19 mouse cellular contexts compared by ENCODE assay signal in genomic region chr5:44386176-44386575, GRCm38 (mm10).
A peak's percentile ranks its signal among the peaks of the same experiment; 100 is the strongest.
DNase-seq lines count a peak whose midpoint lies in the region; ATAC-seq lines count a peak whose summit lies in the region.
"Had no signal": no experiment of that assay in that cellular context is flagged by ENCODE, and none has a peak within 500 bp of the region (broad histone marks: within the 10 kb centered on the region; RNA-seq: fewer than 3 reads in every experiment).

No protein-coding gene starts in this region.

- WGBS in forebrain, embryonic 16.5 days, result 52% methylated on average over 6 of the region's 6 CpGs
- WGBS in forebrain, embryonic 13.5 days, result 46% methylated on average over 6 of the region's 6 CpGs
- 19% methylated on average over 6 of the region's 6 CpGs for WGBS in limb, embryonic 11.5 days

- H3K9me3 ChIP-seq in forebrain, embryonic 16.5 days (ENCODE audit: control insufficient read depth, low read length), result no peaks in the 10 kb centered on the region
- no peaks in the 10 kb centered on the region for H3K9me3 ChIP-seq in forebrain, embryonic 13.5 days (replicated peaks)
- H3K9me3 ChIP-seq in limb, embryonic 11.5 days (ENCODE audit: control insufficient read depth, low read length), result no peaks in the 10 kb centered on the region
- H3K9me3 ChIP-seq: forebrain, embryonic 15.5 days; heart, embryonic 15.5 days; midbrain, embryonic 15.5 days; neural tube, embryonic 12.5 days; stomach, embryonic 15.5 days had no signal

- no peaks in the 10 kb centered on the region for H3K36me3 ChIP-seq in forebrain, embryonic 16.5 days (ENCODE audit: control insufficient read depth, insufficient read depth)
- H3K36me3 ChIP-seq in forebrain, embryonic 13.5 days (ENCODE audit: poor library complexity, severe bottlenecking), result no peaks in the 10 kb centered on the region
- H3K36me3 ChIP-seq in limb, embryonic 11.5 days (ENCODE audit: control insufficient read depth, insufficient read depth, low read length), result no peaks in the 10 kb centered on the region
- H3K36me3 ChIP-seq: forebrain, embryonic 15.5 days; heart, embryonic 15.5 days; midbrain, embryonic 15.5 days; neural tube, embryonic 12.5 days; stomach, embryonic 15.5 days had no signal

- H3K4me1 ChIP-seq in forebrain, embryonic 16.5 days (replicated peaks; ENCODE audit: control insufficient read depth, insufficient read depth, low read length), result no peaks in the 10 kb centered on the region
- no peaks in the 10 kb centered on the region; the same call in 1 of the 2 replicates for H3K4me1 ChIP-seq in forebrain, embryonic 13.5 days
- 0 out of 2 replicates have a peak, but pooled peaks cover 2% of the 10 kb centered on the region for H3K4me1 ChIP-seq in limb, embryonic 11.5 days (ENCODE audit: control insufficient read depth, insufficient read depth, low read length)
- H3K4me1 ChIP-seq: forebrain, embryonic 15.5 days; heart, embryonic 15.5 days; neural tube, embryonic 12.5 days; stomach, embryonic 15.5 days had no signal

- no peak overlapping the region for H3K4me3 ChIP-seq in forebrain, embryonic 16.5 days (replicated peaks; ENCODE audit: low read length)
- H3K4me3 ChIP-seq in forebrain, embryonic 13.5 days, result no peak overlapping the region
- no peak overlapping the region for H3K4me3 ChIP-seq in limb, embryonic 11.5 days (ENCODE audit: low read depth, low read length)
- H3K4me3 ChIP-seq: forebrain, embryonic 15.5 days; heart, embryonic 15.5 days; midbrain, embryonic 15.5 days; neural tube, embryonic 12.5 days; stomach, embryonic 15.5 days had no signal

- no peak overlapping the region for H3K9ac ChIP-seq in forebrain, embryonic 16.5 days (replicated peaks; ENCODE audit: low read depth, low read length)
- H3K9ac ChIP-seq in forebrain, embryonic 13.5 days, result no peak overlapping the region
- H3K9ac ChIP-seq in limb, embryonic 11.5 days (ENCODE audit: low read length), result no peak overlapping the region
- H3K9ac ChIP-seq: forebrain, embryonic 15.5 days; heart, embryonic 15.5 days; midbrain, embryonic 15.5 days; neural tube, embryonic 12.5 days; stomach, embryonic 15.5 days had no signal

- peak; percentile 15 for DNase-seq in retina, embryonic 14.5 days (ENCODE audit: low spot score)
- no peak for DNase-seq in retina, postnatal 1 day
- peak; percentile 43 for DNase-seq in limb, embryonic 11.5 days (ENCODE audit: low spot score)
- DNase-seq in lung, postnatal 25 days (ENCODE audit: low spot score), result no peak
- DNase-seq in kidney, adult 8-10 months, result no peak
- DNase-seq in natural killer cell, adult 2 months (ENCODE audit: low spot score in 2 of 2), result no peak
- DNase-seq: adrenal gland, postnatal 25 days; cerebellum, postnatal 10 days; liver; lung, adult 18-20 months; lung, postnatal 4 days had no signal

- no peak overlapping the region for H3K4me2 ChIP-seq in forebrain, embryonic 16.5 days (ENCODE audit: low read length)
- no peak overlapping the region for H3K4me2 ChIP-seq in forebrain, embryonic 13.5 days
- no peak overlapping the region for H3K4me2 ChIP-seq in limb, embryonic 11.5 days (ENCODE audit: low read depth, severe bottlenecking)
- H3K4me2 ChIP-seq: forebrain, embryonic 15.5 days; heart, embryonic 15.5 days; midbrain, embryonic 15.5 days; neural tube, embryonic 12.5 days; stomach, embryonic 15.5 days had no signal

- no peaks in the 10 kb centered on the region for H3K27me3 ChIP-seq in forebrain, embryonic 16.5 days (replicated peaks; ENCODE audit: control insufficient read depth, insufficient read depth, low read length)
- no peaks in the 10 kb centered on the region for H3K27me3 ChIP-seq in forebrain, embryonic 13.5 days
- H3K27me3 ChIP-seq in limb, embryonic 11.5 days (ENCODE audit: control insufficient read depth, insufficient read depth, low read length), result no peaks in the 10 kb centered on the region
- H3K27me3 ChIP-seq: CH12.LX; forebrain, embryonic 15.5 days; heart, embryonic 15.5 days; midbrain, embryonic 15.5 days; neural tube, embryonic 12.5 days; stomach, embryonic 15.5 days had no signal

- 0 out of 2 replicates have a peak, but pooled peaks have one; percentile 38 for ATAC-seq in forebrain, embryonic 16.5 days
- no peak for ATAC-seq in forebrain, embryonic 13.5 days
- no peak for ATAC-seq in limb, embryonic 11.5 days (ENCODE audit: insufficient number of reproducible peaks, low FRiP score, low TSS enrichment, low read depth)
- ATAC-seq: forebrain, embryonic 15.5 days; midbrain, embryonic 15.5 days had no signal

- H3K27ac ChIP-seq in forebrain, embryonic 16.5 days (ENCODE audit: low read length), result no peak overlapping the region
- no peak overlapping the region for H3K27ac ChIP-seq in forebrain, embryonic 13.5 days
- no peak overlapping the region for H3K27ac ChIP-seq in limb, embryonic 11.5 days (replicated peaks; ENCODE audit: low read depth, low read length)
- H3K27ac ChIP-seq: forebrain, embryonic 15.5 days; heart, embryonic 15.5 days; midbrain, embryonic 15.5 days; neural tube, embryonic 12.5 days; stomach, embryonic 15.5 days had no signal

Comparison
In these comparisons a context has a peak if more than half of its experiments do, and no peak if none do; other contexts are left out.
1. DNase-seq: peak in retina, embryonic 14.5 days (single experiment) and limb, embryonic 11.5 days (single experiment); none in retina, postnatal 1 day (single experiment), lung, postnatal 25 days (single experiment), kidney, adult 8-10 months (0 of 2) and natural killer cell, adult 2 months (0 of 2).